ENCODE assay signal across 8 mouse cellular contexts in genomic region chr3:157946843-157947358, GRCm38 (mm10). TPM values are rescaled to one million over a fixed set of nuclear protein-coding genes. Genes with fewer than 3 reads are reported as not detected.
DNase-seq lines count a peak whose midpoint lies in the region; ATAC-seq lines count a peak whose summit lies in the region.

Ankrd13c (plus strand) TSS chr3:157947239.

- H3K4me1 ChIP-seq in heart, embryonic 14.5 days (ENCODE audit: control insufficient read depth in 2 of 2, insufficient read depth in 2 of 2, low read length in 2 of 2): peaks cover 0 to 11% of the 10 kb centered on the region in 2 experiments; a peak in 2 of 4 replicates
- peaks cover 33% of the 10 kb centered on the region for H3K4me1 ChIP-seq in liver, embryonic 13.5 days (replicated peaks)
- H3K4me1 ChIP-seq in stomach, embryonic 16.5 days (ENCODE audit: control insufficient read depth, insufficient read depth, low read length): peaks cover 7% of the 10 kb centered on the region; the same call in 1 of the 2 replicates

- DNase-seq in c-Kit-negative CD71-positive TER-119-positive erythroid progenitor cells, embryonic 14.5 days (ENCODE audit: low read depth, low spot score): peak; percentile 88
- peak; percentile 85 for DNase-seq in fibroblast of lung, adult 2 months (ENCODE audit: low read depth)
- peak; percentile 94 for DNase-seq in kidney, postnatal 14 days
- DNase-seq in liver, embryonic 13.5 days: peak; percentile 84
- DNase-seq in neural tube, embryonic 10.5 days (ENCODE audit: extremely low spot score, low spot score): peak; percentile 91

- H3K36me3 ChIP-seq in heart, embryonic 14.5 days (ENCODE audit: control insufficient read depth, insufficient read depth, low read length): peaks cover 7% of the 10 kb centered on the region
- H3K36me3 ChIP-seq in liver, embryonic 13.5 days: peaks cover 11% of the 10 kb centered on the region
- no peaks in the 10 kb centered on the region for H3K36me3 ChIP-seq in stomach, embryonic 16.5 days (ENCODE audit: control insufficient read depth, insufficient read depth, low read length)

- H3K4me2 ChIP-seq in heart, embryonic 14.5 days (ENCODE audit: low read length): peak within 1 kb of the TSS; percentile 93
- H3K4me2 ChIP-seq in liver, embryonic 13.5 days: peak within 1 kb of the TSS; percentile 87
- H3K4me2 ChIP-seq in stomach, embryonic 16.5 days (ENCODE audit: low read depth, low read length): peak within 1 kb of the TSS; percentile 88

- ATAC-seq in CD4-positive, CD25-positive, alpha-beta regulatory T cell, adult 4 months: peak; percentile 88
- peak; percentile 95 for ATAC-seq in heart, embryonic 14.5 days (ENCODE audit: insufficient number of reproducible peaks, insufficient read depth, low FRiP score, low read depth)
- ATAC-seq in liver, embryonic 13.5 days (ENCODE audit: low read depth): peak; percentile 94
- peak; percentile 97 for ATAC-seq in stomach, embryonic 16.5 days (ENCODE audit: insufficient read depth, low FRiP score)

- H3K4me3 ChIP-seq in heart, embryonic 14.5 days (ENCODE audit: control insufficient read depth in 1 of 2, insufficient read depth in 1 of 2, low read depth in 1 of 2, low read length in 2 of 2): peak within 1 kb of the TSS; percentile 80 to 84
- H3K4me3 ChIP-seq in liver, embryonic 13.5 days (replicated peaks): peak within 1 kb of the TSS; percentile 96
- peak within 1 kb of the TSS; percentile 100 for H3K4me3 ChIP-seq in stomach, embryonic 16.5 days (replicated peaks; ENCODE audit: low read length)

- H3K9ac ChIP-seq in heart, embryonic 14.5 days (ENCODE audit: low read length): peak within 1 kb of the TSS; percentile 93
- peak within 1 kb of the TSS; percentile 98 for H3K9ac ChIP-seq in liver, embryonic 13.5 days
- peak within 1 kb of the TSS; percentile 96 for H3K9ac ChIP-seq in stomach, embryonic 16.5 days (ENCODE audit: low read length)

- peak within 1 kb of the TSS; percentile 98 to 99 for H3K27ac ChIP-seq in heart, embryonic 14.5 days (replicated peaks in 1 of 2; ENCODE audit: control insufficient read depth in 1 of 2, insufficient read depth in 1 of 2, low read depth in 2 of 2, low read length in 2 of 2)
- peak within 1 kb of the TSS; percentile 96 for H3K27ac ChIP-seq in liver, embryonic 13.5 days
- H3K27ac ChIP-seq in stomach, embryonic 16.5 days (ENCODE audit: low read length): peak within 1 kb of the TSS; percentile 95

- no peaks in the 10 kb centered on the region for H3K27me3 ChIP-seq in heart, embryonic 14.5 days (ENCODE audit: control insufficient read depth, insufficient read depth, low read length)
- H3K27me3 ChIP-seq in liver, embryonic 13.5 days: no peaks in the 10 kb centered on the region
- no peaks in the 10 kb centered on the region for H3K27me3 ChIP-seq in stomach, embryonic 16.5 days (ENCODE audit: control insufficient read depth, insufficient read depth, low read length)

- no peaks in the 10 kb centered on the region for H3K9me3 ChIP-seq in heart, embryonic 14.5 days (ENCODE audit: control insufficient read depth, low read length)
- H3K9me3 ChIP-seq in liver, embryonic 13.5 days (replicated peaks): no peaks in the 10 kb centered on the region
- no peaks in the 10 kb centered on the region for H3K9me3 ChIP-seq in stomach, embryonic 16.5 days (replicated peaks; ENCODE audit: control insufficient read depth, low read length)

- WGBS in heart, embryonic 14.5 days: 0% methylated on average over 45 of the region's 45 CpGs
- WGBS in liver, embryonic 13.5 days (ENCODE audit: insufficient replicate concordance): under 1% methylated on average over 45 of the region's 45 CpGs
- under 1% methylated on average over 40 of the region's 45 CpGs for WGBS in stomach, embryonic 16.5 days

RNA-seq across cellular contexts. Expression of gene Ankrd13c, which starts in this region (rescaled TPM):
- polyA plus RNA-seq in CD4-positive, CD25-positive, alpha-beta regulatory T cell, adult 4 months (2017; shearing (Covaris generic)): 10 to 100 TPM; 35.1 to 47.3 TPM
- polyA plus RNA-seq in heart, embryonic 14.5 days (2014; fragmentation: Nextera tagmentation; extraction: Ambion mirVana): 28.3 and 29.0 TPM in 2 replicates
- 11.4 and 15.6 TPM in 2 replicates for polyA plus RNA-seq in liver, embryonic 13.5 days (2015; fragmentation: Nextera tagmentation; extraction: Ambion mirVana)
- 13.6 and 16.7 TPM in 2 replicates for polyA plus RNA-seq in stomach, embryonic 16.5 days (2015; fragmentation: Nextera tagmentation; extraction: Ambion mirVana)

Comparison
In these comparisons a context has a peak if more than half of its experiments do, and no peak if none do; other contexts are left out.
1. Peak in every context shown above with its lines: DNase-seq, ATAC-seq, H3K4me3 ChIP-seq and H3K27ac ChIP-seq.